Mouse (Mus musculus) testis, adult 2 months (tissue): ENCODE measurements around the gene Sac3d1. TPM values are rescaled to one million over a fixed set of nuclear protein-coding genes. Genes with fewer than 3 reads are reported as not detected.

ENCODE experiments used
- H3K27ac ChIP-seq: fragments of 200-500 bp; 2 replicates; pipeline ENCODE4 v1.5.1; 2012; ENCODE audit warnings: low read depth, low read length; ENCODE audit not compliant: control insufficient read depth, insufficient read depth
- H3K27me3 ChIP-seq: fragments of 200-500 bp; 2 replicates; pipeline ENCODE4 v1.6.1; 2012; ENCODE audit warnings: mild to moderate bottlenecking, low read length, moderate library complexity; ENCODE audit not compliant: control insufficient read depth, insufficient read depth
- H3K36me3 ChIP-seq: fragments of 200-500 bp; 2 replicates; pipeline ENCODE4 v1.6.1; 2012; ENCODE audit warnings: mild to moderate bottlenecking, low read length; ENCODE audit not compliant: control insufficient read depth, insufficient read depth
- H3K4me1 ChIP-seq: fragments of 200-500 bp; 2 replicates; pipeline ENCODE4 v1.6.1; 2012; ENCODE audit warnings: low read length; ENCODE audit not compliant: control insufficient read depth, insufficient read depth
- H3K4me3 ChIP-seq: fragments of 200-500 bp; 2 replicates; pipeline ENCODE4 v1.5.1; 2012; ENCODE audit warnings: low read depth, mild to moderate bottlenecking, low read length, moderate library complexity, mixed read lengths; ENCODE audit not compliant: control insufficient read depth
- CTCF ChIP-seq: fragments of 200-500 bp; IDR thresholded peaks from 2 replicates; pipeline ENCODE4 v1.5.1; 2012; ENCODE audit warnings: low read depth, mild to moderate bottlenecking, inconsistent platforms, low read length, moderate library complexity; ENCODE audit not compliant: control insufficient read depth, insufficient read depth, insufficient replicate concordance
- POLR2A ChIP-seq: fragments of 200-500 bp; IDR thresholded peaks from 2 replicates; pipeline ENCODE4 v1.6.1; 2012; ENCODE audit warnings: low read depth, mild to moderate bottlenecking, inconsistent platforms, low read length, moderate library complexity; ENCODE audit not compliant: control insufficient read depth
- polyA plus RNA-seq: library from polyadenylated mRNA; depleted of rRNA; stranded (reverse); fragments of >200 nt; gene quantifications from 2 replicates; pipeline ENCODE4 v1.2.3, GENCODE M21; 2012; rRNA removed

Sac3d1 gene
- 22.3 and 26.8 TPM in 2 replicates for polyA plus RNA-seq

GRCm38 (mm10) chr19:6117986-6118676 is at the start of gene Sac3d1:
Gene Sac3d1, minus strand, starts transcription at chr19:6118650.
- H3K4me3 ChIP-seq = peak within 1 kb of the TSS; percentile 83
- TF ChIP-seq POLR2A (peak; percentile 74), CTCF (no peak)
- H3K27ac ChIP-seq = peak within 1 kb of the TSS; percentile 80
- no peaks in the 10 kb centered on the region; the same call in 1 of the 2 replicates for H3K36me3 ChIP-seq
- peaks cover 9% of the 10 kb centered on the region for H3K4me1 ChIP-seq
- H3K27me3 ChIP-seq = no peaks in the 10 kb centered on the region

GRCm38 (mm10) chr19:6166750-6167149 is 48.3 kb upstream of the Sac3d1 start:
- TF ChIP-seq CTCF (peak; percentile 22; the same call in 1 of the 2 replicates), POLR2A (no peak)
- Histone ChIP-seq H3K4me1 (no peaks in the 10 kb centered on the region), H3K27ac (no peak overlapping the region), H3K27me3 (no peaks in the 10 kb centered on the region), H3K4me3 (no peak overlapping the region), H3K36me3 (no peaks in the 10 kb centered on the region)

- TF ChIP-seq POLR2A (no peak), CTCF (no peak)
- Histone ChIP-seq H3K4me1 (no peaks in the 10 kb centered on the region), H3K36me3 (no peaks in the 10 kb centered on the region), H3K4me3 (no peak overlapping the region), H3K27me3 (no peaks in the 10 kb centered on the region), H3K27ac (no peak overlapping the region)
Observed at GRCm38 (mm10) chr19:6163872-6164547, 45.6 kb upstream of the Sac3d1 start.

GRCm38 (mm10) chr19:6157220-6157619 is 38.8 kb upstream of the Sac3d1 start:
- no peak for TF ChIP-seq POLR2A
- no peak for TF ChIP-seq CTCF
- Histone ChIP-seq H3K36me3 (no peaks in the 10 kb centered on the region), H3K27me3 (no peaks in the 10 kb centered on the region), H3K4me1 (no peaks in the 10 kb centered on the region), H3K4me3 (no peak overlapping the region), H3K27ac (no peak overlapping the region)

- Histone ChIP-seq H3K36me3 (no peaks in the 10 kb centered on the region), H3K4me3 (no peak overlapping the region), H3K27me3 (no peaks in the 10 kb centered on the region), H3K4me1 (no peaks in the 10 kb centered on the region), H3K27ac (no peak overlapping the region)
- no peak for TF ChIP-seq POLR2A
- TF ChIP-seq CTCF = peak; percentile 25; the same call in 1 of the 2 replicates
Observed at GRCm38 (mm10) chr19:6156372-6156771, 37.9 kb upstream of the Sac3d1 start.

GRCm38 (mm10) chr19:6155174-6155573 is 36.7 kb upstream of the Sac3d1 start:
- H3K4me3 ChIP-seq = no peak overlapping the region
- H3K27ac ChIP-seq = no peak overlapping the region
- no peaks in the 10 kb centered on the region for H3K36me3 ChIP-seq
- no peak for TF ChIP-seq POLR2A
- TF ChIP-seq CTCF = no peak
- H3K27me3 ChIP-seq = no peaks in the 10 kb centered on the region
- no peaks in the 10 kb centered on the region for H3K4me1 ChIP-seq

GRCm38 (mm10) chr19:6144842-6145241 is 26.4 kb upstream of the Sac3d1 start:
- H3K4me3 ChIP-seq = no peak overlapping the region
- H3K36me3 ChIP-seq = no peaks in the 10 kb centered on the region
- TF ChIP-seq POLR2A (no peak), CTCF (no peak)

GRCm38 (mm10) chr19:6141394-6141749 is 22.9 kb upstream of the Sac3d1 start, which contains the start of gene Arl2:
Gene Arl2, minus strand, starts transcription at chr19:6141548.
- Histone ChIP-seq H3K36me3 (no peaks in the 10 kb centered on the region), H3K4me3 (peak within 1 kb of the TSS; percentile 97), H3K27ac (peak within 1 kb of the TSS; percentile 97), H3K27me3 (no peaks in the 10 kb centered on the region), H3K4me1 (peaks cover 7% of the 10 kb centered on the region)
- TF ChIP-seq CTCF (peak; percentile 54; the same call in 1 of the 2 replicates), POLR2A (no peak)

More at GRCm38 (mm10) chr19:6144842-6145241, 26.4 kb upstream of the Sac3d1 start:
- no peak overlapping the region for H3K27ac ChIP-seq
- H3K27me3 ChIP-seq = no peaks in the 10 kb centered on the region
- peaks cover 3% of the 10 kb centered on the region for H3K4me1 ChIP-seq
